Mouse (Mus musculus) frontal cortex, postnatal 36 days (tissue): ENCODE measurements around the gene Ank3.
"Not testable (repeated sequence)": the region's sequence is repeated elsewhere in the genome, so short reads cannot be mapped to it uniquely, and the experiment has no call there.

Experiments used
- DNase-seq, 2 experiments: peaks; one replicate each; pipeline ENCODE4 v3.0.0; 2022; ENCODE audit warnings: low spot score in 2 of 2

Gene Ank3

DNA sequence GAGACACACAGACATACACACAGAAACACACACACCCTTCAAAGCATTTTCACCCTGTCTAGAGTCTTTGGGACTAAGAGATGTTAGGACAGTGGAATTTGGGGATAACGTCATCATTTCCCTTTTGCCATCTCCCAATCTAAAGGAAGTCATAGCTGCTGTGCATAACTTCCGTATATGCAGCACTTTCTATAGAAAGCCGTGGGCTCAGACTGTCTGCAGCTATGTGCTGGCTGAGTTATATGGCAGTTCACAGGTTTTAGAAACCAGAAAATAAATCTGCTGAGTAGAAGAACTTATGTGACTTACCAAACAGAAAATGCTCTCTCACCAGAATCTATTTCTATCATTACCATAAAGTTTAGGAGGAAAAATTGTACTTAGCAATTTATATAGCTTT is 501.2 kb downstream of the Ank3 start:
- no peak for DNase-seq

DNA sequence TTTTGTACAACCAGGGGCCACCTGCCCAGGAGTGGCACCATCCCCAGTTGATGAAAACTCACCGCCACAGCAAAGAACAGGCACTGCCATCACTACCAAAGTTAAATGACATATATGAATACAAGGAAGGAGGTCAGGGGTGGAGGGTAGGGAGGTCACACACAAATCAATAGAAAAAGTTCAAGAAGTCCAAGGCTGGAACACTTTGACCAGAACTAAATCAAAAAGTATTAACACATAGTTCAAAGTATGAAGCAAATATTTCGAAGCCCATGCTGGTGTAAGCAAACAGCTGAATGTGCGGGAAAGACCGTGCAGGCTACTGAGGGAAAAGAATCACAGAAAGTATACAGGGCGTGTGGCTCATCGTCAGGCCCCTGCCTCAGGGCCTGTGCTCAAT is 503.5 kb downstream of the Ank3 start:
- no peak for DNase-seq

DNA sequence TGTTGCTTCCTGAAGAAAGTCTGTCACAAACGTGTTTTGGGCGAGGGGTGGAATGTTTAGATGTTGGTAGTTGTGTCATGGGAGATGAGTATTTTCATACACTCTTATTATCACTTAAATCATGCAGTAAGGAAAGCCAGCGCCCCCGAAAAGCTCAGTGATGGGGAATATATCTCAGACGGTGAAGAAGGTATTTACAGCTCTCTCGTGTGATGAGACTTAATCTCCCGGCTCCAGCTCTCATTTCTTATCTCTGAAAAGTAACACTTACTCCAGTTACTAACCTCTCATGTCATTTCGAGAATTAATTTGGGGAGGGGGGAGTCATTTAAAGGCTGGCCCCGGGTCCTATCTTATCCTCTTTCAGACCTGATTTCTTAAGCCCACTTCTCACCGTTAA is 505.7 kb downstream of the Ank3 start:
- DNase-seq, result no peak

DNA sequence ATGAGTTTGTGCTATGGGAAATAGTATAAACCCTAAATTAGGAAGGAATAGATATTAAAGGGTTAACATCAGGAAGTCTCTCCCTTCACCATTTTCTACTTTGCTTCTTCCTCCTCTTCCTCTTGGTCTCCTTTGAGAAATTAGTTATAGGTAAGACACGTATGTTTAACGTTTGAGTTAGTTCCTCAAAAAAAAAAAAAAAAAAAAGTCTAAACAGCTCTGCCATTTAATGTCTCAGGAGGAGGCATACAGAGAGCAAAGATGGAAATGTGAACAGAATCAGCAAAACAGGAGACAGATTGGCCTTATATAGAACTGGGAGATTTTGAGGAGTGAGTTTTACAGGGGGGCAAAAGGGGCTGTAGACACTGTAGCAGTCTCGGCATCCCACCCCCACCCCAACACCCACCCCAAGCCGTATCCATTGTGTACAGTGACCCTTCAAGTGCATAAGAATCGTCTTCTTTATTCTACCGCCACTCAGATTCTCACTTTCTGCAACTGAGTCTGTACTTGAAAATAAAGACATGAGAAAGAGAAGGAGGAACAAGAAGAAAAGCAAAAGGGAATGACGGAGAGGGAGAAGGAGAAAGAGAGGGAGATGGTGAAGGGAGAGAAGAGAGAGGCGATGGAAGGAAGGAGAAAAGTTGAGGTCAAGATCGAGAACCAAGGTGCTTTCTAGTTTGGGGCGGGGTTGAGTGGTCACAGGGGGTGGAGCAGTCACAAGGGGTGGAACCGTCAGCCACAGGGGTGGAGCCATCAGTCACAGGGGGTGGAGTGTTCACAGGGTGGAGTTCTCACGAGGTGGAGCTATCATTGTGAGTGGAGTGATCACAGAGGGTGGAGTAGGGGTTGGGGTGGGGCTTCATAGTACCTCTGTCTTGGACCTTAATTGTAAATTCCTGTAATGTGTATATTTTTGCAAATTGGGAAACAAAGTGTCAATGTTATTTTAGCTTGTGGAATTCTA is 509.5 kb downstream of the Ank3 start:
- DNase-seq, result no peak

DNA sequence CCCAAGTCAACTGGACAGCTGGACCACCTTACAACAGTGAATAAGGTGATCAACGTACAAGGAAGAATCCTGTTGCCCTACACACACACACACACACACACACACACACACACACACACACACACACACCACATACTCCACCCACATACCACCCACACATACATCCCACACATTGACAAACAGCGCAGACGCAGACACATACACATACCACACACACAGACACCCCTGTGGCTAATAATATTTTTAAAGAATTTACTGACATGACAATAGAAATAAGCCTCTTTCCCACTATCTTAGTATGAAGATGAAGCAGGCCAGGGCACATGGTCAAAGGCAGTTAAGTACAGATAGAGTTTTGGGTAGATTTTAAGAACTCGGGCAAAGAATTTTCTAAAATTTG is 511.3 kb downstream of the Ank3 start:
- no peak for DNase-seq

DNA sequence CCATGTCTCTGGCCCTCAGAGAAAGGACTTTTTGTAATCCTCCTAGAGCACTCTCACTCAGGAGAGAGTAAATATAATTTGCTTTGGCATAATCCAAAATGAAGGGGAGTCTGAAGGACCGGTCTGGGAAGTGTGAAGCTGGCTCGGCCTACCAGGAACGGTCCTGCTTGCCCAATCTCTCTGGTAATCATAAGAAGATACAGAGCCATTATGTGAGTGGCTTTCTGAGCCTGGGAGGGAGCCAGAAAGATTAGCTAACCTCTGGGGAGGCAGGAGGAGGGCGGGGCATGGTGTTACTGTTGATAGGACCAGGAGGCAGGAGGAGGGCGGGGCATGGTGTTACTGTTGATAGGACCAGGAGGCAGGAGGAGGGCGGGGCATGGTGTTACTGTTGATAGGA is 511.7 kb downstream of the Ank3 start:
- not testable (repeated sequence) for DNase-seq

DNA sequence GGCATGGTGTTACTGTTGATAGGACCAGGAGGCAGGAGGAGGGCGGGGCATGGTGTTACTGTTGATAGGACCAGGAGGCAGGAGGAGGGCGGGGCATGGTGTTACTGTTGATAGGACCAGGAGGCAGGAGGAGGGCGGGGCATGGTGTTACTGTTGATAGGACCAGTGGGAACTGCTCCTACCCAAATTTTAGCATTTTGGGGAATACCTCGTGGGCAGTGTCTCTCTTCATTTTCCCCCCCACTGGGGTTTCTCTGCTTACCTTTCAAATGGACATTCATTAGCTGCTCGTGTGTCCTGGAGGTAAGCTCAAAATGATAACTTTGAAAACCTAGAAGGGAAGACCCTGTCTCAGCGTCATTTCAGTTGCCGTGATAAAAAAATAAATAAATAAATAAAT is 512.2 kb downstream of the Ank3 start:
- not testable (repeated sequence) for DNase-seq

DNA sequence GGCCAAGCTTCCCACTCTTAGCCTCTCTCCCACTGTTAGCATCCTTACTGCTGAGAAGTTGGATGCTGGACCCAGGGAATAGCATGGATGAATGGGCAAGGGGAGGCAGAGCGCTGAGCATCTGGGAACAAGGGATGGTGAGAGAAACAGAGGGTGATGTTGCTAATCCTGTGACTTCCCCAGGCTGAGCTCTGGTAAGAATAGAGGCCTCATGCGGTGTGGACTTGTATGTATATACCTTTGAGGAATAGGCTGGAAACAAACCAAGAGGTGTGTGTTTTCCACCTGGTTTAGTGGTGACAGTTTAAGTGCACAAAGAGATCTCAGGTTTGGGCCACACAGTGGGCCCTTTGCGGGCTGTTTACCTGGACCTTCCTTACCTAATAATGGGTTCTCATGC is 517.0 kb downstream of the Ank3 start:
- DNase-seq, result no peak

DNA sequence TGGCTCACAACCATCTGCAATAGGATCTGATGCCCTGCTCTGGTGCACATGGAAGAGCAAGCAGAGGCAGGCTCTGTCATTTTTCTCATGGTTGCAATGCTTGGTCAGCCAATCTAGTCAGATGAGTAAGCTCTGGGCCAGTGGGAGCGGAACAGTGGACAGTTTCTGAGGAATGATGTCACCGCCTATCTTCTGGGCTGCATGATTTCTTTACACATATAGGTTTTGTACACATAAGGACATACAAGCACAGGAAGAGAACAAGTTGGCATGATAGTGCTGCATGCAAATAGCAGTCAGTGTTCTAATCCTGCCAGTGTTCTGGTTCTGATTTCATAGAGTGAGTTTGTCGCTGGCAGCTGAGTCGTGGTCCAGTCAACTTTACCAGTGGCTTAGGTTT is 517.6 kb downstream of the Ank3 start:
- DNase-seq, result no peak

DNA sequence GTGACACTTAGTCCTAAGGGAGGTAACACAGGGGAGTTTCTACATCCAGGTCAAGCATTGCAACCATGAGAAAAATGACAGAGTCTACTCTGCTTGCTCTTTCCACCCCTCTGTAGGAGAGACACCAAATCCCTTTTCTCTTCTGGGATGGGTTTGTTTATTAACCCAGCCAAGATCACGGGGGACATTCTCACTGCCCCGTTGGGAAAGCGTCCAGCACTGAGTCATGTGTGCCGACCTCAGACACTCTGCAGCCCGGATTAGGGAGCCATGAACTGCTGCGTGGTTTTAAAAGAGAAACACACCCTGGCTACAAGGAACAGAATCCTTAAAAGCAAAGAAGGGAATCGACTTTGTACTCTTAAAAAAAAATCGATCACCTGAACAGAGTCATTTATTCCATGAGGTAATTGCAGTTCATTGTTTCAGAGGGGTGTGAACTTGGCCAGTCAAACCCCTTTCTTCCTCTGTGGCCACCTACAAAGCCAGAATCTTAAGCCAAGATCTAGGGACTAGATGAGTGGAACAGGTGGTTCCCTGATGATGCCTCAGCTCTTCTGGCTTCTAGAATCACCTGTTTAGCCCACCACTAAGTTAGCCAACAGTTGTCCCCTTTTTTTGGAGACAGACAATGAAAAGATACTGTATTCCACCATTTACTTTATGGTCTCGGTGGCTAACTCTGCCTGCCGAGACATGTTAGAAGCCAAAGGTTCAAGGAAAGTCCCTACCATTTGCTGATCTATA is 518.3 kb downstream of the Ank3 start:
- no peak for DNase-seq

DNA sequence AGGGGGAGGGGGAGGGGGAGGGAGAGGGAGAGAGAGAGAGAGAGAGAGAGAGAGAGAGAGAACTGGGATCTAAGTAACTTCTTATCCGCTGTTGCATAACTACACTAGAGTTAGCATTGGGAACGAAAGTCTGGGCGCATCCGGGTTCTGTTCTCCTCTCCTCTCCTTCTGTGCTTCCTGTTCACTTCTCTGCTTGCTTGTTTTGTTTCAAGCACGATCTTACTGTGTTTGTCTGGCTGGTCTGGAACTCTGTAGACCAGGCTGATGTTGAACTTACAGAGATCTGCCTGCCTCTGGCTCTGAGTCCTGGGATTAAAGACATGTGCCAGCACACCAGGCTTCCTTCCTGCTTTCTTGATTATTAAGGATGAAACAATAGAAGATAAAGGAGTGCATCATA is 519.1 kb downstream of the Ank3 start:
- DNase-seq, result no peak

DNA sequence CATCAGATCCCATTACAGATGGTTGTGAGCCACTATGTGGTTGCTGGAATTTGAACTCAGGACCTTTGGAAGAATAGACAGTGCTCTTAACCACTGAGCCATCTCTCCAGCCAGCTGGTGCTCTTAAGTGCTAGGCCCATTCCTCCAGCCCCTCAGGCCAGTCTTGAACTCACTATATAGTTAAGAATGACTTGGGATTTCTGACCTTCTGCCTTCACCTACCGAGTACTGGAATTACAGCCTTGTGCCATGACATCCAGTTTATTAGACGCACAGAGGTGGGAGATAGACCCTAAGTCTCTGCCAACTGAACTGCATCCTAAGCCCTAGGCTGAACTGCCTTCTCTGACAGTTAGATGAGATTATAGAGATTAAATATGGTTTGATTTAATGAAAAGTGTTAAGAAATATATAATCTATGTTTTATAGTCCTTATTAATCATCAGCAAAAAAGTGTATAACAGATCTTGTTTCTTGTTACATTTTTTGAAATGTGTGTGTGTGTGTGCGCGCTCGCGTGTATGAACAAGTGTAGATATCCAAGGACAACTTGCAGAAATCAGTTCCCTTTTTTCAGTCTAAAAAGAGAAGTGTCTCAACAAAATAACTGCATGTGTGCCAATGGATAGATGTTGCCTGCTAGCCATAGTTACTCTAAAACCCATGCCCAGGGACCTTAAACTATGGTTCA is 520.0 kb downstream of the Ank3 start:
- DNase-seq, result no peak

DNA sequence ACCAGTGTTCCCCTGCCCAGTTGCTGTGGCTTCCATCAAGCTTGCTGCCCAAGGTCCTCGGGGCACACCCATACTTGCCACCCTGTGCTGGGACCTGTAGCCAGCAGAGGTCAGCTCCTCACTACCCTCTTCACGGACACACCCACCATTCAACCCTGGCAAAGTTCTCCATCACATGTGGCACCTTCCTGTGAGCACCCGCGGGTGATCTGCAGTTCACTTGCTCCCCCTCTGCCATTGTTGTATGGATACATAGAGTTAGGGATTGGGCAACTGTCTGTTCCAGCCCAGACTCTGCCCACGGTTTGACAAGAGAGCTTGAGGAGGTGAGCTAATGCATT is 520.5 kb downstream of the Ank3 start:
- DNase-seq, result no peak

DNA sequence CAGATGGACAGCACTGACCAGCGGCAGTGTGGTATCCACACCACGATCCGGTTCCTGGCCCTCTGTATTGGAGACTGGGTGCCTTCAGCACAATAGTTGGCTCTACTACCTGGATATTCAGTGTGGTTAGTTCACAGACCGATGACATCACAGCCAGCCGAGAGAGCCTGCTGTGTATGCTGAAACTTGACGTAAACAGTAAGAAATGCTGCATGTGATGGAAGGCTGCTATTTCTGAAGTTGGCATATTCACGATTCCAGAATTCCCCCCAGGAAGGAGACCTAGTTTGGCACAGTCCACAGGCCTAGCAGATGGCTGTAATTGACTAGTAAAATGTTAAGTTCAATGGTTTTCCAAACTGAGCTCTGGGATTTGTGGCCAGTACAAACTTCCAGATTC is 521.2 kb downstream of the Ank3 start:
- DNase-seq, result no peak

DNA sequence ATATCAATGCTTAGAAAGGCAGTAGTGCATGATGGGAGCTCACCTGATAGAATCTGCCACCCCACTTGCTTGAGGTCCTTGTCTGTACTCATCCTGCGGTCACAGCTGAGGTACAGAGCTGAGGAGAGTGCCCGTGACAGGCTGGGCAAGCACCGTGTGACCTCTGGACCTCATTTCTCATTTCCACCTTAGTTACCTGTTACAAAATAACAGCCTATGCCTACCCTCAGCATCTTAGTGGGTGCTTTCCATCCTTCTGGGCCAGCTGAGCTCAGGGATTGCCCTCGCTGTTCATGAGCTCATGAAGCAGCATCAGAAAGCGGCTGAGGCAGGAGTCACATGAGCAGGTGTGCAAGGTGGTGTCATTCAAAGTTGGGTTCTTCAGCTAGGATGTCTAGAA is 523.5 kb downstream of the Ank3 start:
- no peak for DNase-seq

DNA sequence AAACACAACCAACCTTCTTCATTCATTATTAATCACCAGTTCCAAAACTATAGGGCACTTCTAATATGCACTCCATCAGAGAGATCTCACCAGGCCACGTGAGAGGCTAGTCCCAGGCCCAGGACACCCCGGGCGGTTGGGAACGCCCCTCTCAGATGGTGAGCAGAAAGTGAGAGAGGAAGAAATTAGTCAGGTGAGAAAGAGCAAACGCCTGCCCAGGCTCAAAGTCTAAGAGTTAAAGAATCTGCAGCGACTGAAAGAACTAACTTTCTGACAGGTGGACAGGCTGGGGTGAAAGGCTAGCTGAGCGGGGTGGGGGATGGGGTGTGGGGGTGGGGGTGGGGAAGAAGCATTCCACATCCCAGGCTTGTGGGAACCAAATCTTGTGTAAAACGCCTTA is 525.2 kb downstream of the Ank3 start:
- no peak for DNase-seq

DNA sequence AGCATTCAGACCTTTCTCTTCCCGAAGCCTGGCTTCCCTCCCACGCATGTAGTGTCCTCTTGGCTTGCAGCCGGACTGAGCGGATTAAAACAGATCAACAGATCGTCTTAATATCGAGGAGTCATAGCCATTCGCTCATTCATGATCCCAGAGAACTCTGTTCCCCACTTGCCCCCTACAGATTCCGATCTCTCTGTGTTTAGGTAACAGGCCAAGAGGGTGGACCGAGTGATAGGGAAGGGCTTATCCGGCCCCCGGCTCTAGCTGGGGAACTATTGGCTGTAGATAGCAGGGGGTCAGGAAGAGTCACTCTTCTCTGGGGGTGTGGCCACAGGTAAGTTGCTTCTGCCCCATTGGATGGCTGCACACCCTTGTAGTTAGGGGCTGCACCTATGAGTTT is 525.7 kb downstream of the Ank3 start:
- DNase-seq, result no peak

DNA sequence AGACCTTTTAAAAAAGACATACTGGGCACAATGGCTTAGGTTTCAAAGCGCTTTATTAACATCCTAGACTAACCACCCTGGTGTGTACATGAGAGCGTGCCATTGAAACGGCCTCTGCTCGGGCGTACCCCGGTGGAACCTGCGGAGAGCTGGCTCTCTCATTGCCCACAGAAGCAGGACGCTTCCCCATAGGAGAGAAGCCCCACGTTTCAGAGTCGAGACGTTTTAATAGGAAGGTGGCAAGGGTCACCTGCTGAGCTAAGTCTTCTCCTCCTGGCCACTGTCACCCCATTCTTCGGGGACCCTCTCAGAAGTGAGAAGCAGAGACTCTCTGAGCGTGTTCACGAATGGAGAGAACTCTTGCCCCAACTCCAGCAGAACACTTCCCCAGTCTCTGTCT is 526.3 kb downstream of the Ank3 start:
- no peak for DNase-seq

DNA sequence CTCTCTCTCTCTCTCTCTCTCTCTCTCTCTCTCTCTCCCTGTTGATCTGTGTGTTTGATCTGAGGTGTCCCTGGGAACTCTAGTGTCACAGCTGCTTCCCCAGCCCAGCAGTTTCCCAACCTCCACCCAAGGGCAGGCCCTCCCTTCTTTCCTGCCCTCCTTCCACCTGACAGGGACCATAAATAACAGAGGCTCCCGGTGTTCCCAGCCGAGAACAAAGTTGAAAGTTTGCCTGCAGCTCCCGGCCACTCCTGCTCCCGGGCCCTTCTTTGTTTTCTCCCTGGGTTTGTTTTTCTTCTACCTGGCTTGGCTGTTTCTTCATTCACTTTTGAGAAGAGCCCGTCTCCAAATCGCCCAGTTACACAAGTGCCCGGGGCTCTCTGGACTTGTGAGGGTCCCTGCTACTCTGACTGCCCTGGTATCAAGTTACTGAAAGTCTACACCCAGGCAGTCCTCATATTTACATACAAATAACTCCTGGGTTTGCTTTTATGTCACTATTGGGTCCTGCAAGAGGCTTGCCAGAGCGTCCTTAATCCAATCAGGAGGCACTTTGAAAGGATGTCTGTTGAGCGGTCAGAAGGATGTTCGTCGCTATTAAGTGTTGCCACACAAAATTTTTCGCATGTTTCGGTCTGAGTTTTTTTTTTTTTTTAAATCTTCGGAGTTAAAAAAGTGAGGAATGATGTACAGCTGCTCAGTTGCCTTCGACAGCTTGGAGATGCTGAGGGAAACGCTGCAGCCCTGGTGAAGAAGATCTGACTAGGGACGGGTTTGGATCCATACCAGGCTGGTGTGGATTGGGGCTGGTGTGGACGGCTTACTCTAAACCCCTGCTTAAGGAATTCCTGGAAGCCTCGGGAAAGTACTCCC is 526.9 kb downstream of the Ank3 start:
- no peak for DNase-seq

DNA sequence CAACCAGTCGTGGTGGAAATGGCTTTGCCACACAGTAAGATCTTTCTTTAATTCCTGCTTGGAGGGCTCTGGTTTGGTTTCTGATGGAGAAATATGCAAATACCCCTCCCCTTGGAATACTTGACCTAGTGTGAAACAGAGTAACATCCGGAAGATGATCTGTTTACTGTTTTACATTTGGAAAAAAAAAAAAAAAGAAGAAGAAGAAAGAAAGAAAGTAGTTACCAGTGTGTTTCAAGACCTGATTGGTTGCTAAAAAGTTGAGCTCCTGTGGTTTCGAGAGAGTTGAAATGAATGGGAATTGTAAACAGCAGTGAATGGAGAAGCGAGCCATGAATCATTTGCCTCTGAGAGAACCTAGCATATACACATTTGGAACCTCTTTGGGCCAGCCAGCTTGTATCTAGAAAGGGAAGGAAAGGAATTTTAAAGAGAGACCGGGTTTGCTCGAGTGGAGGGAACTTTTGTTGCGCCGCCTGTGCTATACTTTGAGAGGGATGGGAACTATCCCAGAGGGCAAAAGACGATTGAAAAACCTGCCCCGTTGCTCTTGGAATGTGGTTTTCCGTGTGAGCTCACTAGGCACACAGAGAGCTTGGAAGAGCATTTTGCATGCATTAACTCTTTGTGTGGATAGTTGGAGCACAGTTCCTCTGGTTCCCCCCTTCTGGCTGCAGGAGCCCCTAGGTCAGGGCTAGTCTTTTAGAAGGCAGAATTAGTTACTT is 527.7 kb downstream of the Ank3 start:
- no peak for DNase-seq

DNA sequence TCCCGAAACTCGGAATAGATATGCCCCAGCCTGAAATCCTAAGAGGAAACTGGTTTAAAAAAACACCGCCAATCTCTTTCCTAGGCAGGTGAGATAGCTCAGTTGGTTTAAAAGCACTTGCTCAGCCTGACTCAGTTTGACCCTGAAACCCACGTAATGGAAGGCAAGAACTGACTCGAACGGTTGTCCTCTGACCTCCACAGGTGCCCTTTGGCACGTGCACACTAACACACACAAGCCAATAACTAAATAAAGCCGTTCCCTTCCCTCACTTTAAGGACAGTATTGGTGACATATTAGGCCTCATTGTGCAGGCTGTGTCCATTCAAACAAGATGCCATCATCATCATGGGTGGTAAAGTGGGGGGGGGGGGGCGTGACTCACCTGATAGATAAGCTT is 528.4 kb downstream of the Ank3 start:
- DNase-seq, result no peak
